Mouse (Mus musculus): ENCODE measurements around the gene Prkab2.

Prkab2 gene

GRCm38 (mm10) chr3:97657655-97658411 is at the start of gene Prkab2:
Gene Prkab2, plus strand, starts transcription at chr3:97658193.
- DNase-seq (ENCODE audit: low spot score), result peak; percentile 100

DNA sequence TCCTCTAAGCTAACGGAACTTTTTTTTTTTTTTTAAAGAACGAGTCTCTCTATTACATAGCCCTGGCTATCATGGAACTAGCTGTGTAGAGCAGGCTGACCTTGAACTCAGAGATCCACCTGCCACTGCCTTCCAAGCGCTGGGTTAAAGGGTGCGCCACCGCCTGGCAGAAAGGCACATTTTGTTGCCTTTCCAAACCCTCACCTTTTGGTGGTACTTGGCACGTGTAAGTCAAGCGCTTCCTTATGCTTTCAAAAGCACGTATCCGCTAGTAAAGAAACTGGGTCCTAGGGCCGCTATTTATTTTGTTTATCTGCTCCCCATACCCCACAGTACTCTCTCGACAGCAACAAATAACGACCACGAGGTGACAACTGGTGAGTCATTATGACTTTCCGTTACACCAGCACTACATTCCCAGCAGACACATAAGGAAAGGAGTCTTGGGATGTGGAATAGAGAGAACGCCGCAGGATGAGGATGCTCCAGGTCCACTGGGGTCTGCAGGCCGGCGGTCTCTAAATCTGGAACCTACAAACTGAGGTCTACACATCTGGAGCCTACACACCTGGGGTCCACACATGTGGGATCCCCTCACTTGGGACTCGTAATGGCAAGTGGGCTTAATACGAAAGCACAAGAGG is 48.7 kb upstream of the Prkab2 start:
- DNase-seq (ENCODE audit: low spot score), result peak; percentile 6

DNA sequence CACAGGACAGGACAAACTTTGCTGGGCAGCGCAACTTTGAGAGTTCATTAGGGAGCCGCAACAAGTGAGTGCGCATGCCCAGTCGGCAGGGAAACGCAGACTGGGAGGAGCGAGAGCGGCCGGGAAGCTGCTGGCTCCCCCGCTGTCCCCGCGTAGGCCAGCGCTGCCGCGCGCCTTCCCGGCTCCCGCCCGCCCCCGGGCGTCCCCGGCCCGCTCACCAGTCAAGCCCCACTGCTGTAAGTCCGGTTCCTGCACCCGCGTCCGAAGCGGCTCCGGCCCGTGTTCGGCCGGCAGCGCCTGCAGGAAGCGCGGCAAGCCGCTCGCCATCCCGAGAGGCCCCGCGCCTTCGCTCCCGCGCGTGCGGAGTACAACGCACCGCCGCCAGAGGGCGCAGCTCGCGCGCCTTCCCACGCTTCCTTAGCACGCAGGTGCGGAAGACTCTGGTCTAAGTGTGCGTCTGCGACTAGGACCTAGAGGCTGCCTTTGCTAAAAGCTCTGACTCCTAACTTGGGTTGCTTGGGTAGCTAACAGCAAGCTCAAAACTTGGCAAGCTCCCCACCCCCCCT is 48.1 kb upstream of the Prkab2 start, which contains the start of gene Chd1l:
Chd1l (minus strand) TSS at position 359 of the 566 bp plus-strand sequence.
- peak; percentile 92 for DNase-seq (ENCODE audit: low spot score)

DNA sequence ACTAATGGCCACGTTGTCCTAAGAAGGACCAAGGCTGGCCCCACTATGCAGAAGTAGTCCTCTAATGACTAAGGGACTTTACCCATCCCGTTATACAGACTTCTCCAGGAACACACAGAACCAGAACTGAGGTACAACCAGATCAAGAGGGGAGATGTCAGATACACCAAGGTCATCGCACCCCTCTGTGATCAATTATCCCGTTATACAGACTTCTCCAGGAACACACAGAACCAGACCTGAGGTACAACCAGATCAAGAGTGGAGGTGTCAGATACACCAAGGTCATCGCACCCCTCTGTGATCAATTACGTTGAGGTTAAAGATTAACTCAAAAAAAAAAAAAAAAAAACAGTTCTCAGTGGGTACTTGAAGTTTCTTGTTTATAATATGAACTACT is 47.0 kb upstream of the Prkab2 start:
- no peak for DNase-seq (ENCODE audit: low spot score)

DNA sequence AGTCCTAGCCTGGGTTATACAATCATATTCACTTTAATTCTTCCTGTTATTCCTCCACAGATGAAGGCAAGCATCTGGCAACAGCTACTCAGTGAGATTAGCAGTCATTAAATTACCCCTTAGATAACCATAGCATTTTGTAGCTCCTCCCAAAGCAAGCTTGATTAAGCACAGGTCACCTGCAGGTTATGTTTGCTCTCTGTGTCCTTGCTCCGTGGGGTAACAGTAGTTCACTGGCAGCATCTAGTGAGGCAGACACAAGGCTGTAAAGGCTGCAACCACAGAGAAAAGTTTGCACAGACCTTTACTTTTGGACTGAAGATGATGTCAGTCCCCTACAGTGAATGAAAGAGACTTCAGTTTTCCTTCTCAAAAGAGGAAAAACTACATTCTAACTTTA is 42.8 kb upstream of the Prkab2 start:
- peak; percentile 14 for DNase-seq (ENCODE audit: low spot score)

GRCm38 (mm10) chr3:97615933-97616332 is 42.1 kb upstream of the Prkab2 start:
- no peak for DNase-seq (ENCODE audit: low spot score)

DNA sequence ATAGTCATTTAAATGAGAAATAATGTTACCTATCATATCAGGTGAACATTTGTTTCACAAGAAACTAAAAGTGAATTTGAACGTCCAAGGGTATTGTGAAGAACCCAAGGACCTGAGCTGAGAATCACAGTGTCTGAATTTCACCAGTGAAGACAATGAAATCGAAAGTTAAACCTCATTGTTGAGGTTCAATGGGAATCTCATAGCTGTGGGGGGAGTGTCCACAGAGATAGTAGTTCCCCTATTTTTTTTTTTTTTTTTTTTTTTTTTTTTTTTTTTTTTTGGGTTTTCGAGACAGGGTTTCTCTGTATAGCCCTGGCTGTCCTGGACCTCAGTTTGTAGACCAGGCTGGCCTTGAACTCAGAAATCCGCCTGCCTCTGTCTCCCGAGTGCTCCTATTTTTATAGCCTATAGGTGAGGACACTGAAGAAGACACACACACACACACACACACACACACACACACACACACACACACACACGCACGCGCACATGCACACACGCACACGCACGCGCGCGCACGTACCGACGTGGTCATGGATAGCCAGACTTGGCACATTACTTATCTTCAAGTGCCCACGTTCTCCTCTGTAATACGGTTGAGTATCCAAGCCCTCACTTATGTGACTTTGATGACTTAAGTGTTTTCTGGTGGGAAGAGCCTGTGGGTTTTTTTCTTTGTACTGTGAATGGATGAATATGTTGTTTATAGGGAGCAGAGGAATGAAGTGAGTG is 40.7 kb upstream of the Prkab2 start:
- DNase-seq (ENCODE audit: low spot score), result no peak

GRCm38 (mm10) chr3:97617899-97618298 is 40.1 kb upstream of the Prkab2 start:
- DNase-seq (ENCODE audit: low spot score), result no peak

GRCm38 (mm10) chr3:97620657-97621056 is 37.3 kb upstream of the Prkab2 start:
- DNase-seq (ENCODE audit: low spot score), result peak; percentile 10

DNA sequence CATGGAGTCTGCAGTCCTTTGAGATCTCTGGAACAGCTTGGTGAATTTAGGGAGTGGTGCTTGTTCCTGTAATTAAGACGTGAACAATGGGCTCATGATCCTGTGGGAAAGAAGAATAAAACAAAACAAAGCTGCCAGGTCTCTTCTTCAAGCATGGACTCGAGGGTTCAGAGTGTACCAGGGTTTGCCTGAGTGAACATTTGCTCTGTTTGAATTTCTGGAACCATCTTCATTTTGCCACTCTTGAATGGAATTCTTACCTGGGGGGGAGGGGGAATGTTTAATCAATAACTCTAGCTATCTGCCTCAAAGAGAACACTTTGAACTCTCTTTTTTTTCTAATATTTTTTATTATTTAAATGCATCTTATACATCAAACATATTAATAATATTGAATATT is 33.4 kb upstream of the Prkab2 start:
- DNase-seq (ENCODE audit: low spot score), result no peak

- DNase-seq (ENCODE audit: low spot score), result no peak
These were observed 30.1 kb upstream of the Prkab2 start for GRCm38 (mm10) chr3:97627893-97628292.

DNA sequence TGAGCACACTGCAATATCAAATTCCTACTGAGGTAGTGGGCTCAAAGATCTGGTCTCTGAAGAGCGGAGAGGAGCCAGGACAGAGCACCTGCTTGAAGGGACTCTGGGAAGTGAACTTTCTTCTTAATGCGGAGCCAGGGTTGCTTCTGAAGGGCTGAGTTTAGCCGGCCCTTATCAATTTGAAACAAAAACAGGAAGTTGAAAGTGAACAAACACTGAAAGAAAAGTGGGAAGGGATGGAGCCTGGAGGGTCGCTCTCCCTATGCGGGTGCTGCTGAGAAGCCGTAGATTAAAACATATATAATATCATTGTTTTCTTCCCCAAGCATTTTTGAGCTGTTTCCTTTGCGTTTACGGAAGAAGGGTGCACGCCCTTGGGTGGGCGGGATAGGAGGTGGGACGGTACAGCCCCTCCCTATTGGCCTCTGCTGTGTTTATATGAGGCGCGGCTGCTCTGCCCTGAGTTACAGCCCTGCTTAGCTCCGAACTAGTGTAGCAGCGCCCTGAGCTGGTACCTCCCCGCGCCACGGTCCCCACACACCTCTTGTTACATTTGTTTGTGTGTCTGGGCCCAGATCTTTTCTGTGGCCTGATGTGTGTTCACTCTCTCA is 29.5 kb upstream of the Prkab2 start, which contains the start of gene Fmo5:
Fmo5 (plus strand) TSS at position 414 of the 611 bp plus-strand sequence.
- peak; percentile 65 for DNase-seq (ENCODE audit: low spot score)

- DNase-seq (ENCODE audit: low spot score), result no peak
These were observed 28.1 kb upstream of the Prkab2 start for GRCm38 (mm10) chr3:97629941-97630340.

- DNase-seq (ENCODE audit: low spot score), result no peak
These were observed 27.2 kb upstream of the Prkab2 start for GRCm38 (mm10) chr3:97630746-97631145.

DNA sequence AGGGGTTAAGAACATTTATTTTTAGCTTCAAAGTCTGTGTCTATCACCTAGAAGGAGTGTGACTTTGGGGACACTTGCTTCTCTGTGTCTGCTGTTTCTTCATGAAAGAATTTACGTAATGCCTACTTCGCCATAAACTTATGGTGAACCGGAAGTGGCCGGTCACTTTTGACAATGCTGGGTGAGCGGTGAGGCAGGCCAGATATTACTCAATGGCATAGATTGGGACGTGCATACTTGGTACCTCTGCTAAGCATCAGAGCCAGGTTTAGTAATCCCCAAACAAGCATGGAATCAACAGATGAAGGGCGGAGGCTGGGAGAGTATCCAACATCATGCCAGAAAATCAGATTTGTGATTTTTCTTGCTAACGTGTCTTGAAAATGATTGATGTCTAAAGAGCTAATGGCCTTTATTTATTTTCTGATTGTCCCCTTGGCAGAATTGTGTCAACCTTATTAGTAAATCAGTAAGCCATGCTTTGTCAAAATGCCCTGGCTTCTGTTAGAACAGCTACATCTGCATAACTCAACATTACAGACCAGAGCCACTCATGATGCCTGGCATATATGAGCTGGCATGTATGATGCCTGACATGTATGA is 26.6 kb upstream of the Prkab2 start:
- no peak for DNase-seq (ENCODE audit: low spot score)

- no peak for DNase-seq (ENCODE audit: low spot score)
These were observed 24.5 kb upstream of the Prkab2 start for GRCm38 (mm10) chr3:97633456-97633855.

DNA sequence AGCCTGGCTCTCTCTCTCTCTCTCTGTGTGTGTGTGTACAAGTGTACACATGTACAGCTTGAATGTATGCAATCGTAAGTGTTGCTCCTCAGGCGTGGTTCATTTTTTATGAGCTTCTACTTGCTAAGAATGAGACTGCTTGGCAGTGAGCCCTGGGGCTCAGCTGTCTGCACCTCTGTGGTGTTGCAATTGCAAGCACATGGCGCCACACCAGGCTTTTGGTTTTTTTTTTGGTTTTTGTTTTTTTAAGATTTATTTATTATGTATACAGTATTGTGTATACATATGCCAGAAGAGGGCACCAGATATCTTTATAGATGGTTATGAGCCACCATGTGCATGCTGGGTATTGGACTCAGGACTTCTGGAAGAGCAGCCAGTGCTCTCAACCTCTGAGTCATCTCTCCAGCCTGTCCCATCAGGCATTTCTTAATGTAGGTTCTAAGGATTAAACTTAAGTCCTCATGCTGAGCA is 23.7 kb upstream of the Prkab2 start:
- no peak for DNase-seq (ENCODE audit: low spot score)

DNA sequence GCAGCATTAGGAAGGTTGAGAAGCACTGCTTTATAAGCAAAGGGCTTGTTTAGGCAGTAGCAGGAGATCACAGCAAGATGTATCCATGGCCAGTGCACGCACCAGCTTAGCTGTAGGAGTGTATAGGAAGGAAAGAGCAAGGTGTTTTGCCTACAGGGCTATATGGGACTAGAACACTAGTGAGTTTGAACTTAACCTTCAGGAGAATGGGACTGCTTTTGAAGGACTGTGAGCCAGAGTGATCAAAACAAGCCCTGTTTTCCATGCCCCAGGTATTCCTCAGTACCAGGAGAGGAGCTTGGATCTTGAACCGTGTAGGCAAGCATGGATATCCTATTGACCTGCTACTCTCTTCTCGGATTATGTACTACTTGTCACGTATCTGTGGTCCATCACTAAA is 16.6 kb upstream of the Prkab2 start:
- no peak for DNase-seq (ENCODE audit: low spot score)

GRCm38 (mm10) chr3:97642001-97642400 is 16.0 kb upstream of the Prkab2 start:
- DNase-seq (ENCODE audit: low spot score), result no peak

DNA sequence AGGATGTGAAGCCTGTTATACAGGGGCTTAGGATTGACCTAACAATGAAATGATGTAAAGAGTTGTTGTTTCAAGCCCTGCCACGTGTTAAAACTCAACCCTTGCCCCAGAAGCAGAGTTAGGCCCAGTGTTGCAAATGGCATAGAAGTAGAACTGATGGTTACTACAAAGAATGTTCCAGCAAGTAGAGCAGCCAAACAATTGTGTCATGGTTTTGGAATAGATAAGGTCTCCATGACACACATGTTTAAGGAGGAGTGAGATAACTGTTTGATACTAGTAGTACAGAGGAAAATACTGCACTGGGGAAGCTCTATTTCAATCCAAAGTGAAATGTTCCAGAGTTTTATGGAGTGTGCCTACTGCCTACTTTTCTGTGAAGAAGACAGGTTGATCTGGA is 9.5 kb upstream of the Prkab2 start:
- DNase-seq (ENCODE audit: low spot score), result no peak

DNA sequence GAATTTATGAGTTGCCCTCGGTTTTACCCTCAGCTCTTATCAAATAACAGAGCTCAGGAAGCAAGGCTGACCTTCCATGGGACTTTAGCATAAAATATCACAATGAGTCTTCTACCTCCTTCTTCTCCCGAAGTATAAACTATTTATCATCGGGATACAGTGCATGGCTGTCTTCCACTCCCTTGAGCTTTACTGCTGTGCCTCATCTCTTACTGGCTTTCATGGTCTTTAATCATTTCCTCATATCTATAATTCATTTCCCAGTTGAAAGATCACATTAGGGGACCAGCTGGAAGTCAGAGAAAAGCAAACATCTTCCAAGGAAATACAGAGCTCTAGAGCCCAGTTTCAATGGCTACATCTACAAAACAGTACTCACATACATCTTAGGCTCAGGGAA is 9.0 kb upstream of the Prkab2 start:
- DNase-seq (ENCODE audit: low spot score), result no peak

GRCm38 (mm10) chr3:97649469-97649868 is 8.5 kb upstream of the Prkab2 start:
- DNase-seq (ENCODE audit: low spot score), result no peak

All from yolk sac, embryonic 10.5 days (tissue).